Mouse (Mus musculus) frontal cortex, adult 2 months (tissue): Measurements from ENCODE around the gene Ispd. TPM values are rescaled to one million over a fixed set of nuclear protein-coding genes. Genes with fewer than 3 reads are reported as not detected.
A peak's percentile ranks its signal among the peaks of the same experiment; 100 is the strongest.

Source experiments
- DNase-seq, 2 experiments: peaks; one replicate each; pipeline ENCODE4 v3.0.0; 2022; ENCODE audit warnings: low spot score in 1 of 2; ENCODE audit errors: extremely low spot score in 1 of 2
- polyA plus RNA-seq: library from polyadenylated mRNA; depleted of rRNA; stranded (reverse); fragments of >200 nt; gene quantifications from 2 replicates; pipeline ENCODE4 v1.2.3, GENCODE M21; 2012; rRNA removed

Ispd gene
- 5.7 and 6.0 TPM in 2 replicates for polyA plus RNA-seq

DNA sequence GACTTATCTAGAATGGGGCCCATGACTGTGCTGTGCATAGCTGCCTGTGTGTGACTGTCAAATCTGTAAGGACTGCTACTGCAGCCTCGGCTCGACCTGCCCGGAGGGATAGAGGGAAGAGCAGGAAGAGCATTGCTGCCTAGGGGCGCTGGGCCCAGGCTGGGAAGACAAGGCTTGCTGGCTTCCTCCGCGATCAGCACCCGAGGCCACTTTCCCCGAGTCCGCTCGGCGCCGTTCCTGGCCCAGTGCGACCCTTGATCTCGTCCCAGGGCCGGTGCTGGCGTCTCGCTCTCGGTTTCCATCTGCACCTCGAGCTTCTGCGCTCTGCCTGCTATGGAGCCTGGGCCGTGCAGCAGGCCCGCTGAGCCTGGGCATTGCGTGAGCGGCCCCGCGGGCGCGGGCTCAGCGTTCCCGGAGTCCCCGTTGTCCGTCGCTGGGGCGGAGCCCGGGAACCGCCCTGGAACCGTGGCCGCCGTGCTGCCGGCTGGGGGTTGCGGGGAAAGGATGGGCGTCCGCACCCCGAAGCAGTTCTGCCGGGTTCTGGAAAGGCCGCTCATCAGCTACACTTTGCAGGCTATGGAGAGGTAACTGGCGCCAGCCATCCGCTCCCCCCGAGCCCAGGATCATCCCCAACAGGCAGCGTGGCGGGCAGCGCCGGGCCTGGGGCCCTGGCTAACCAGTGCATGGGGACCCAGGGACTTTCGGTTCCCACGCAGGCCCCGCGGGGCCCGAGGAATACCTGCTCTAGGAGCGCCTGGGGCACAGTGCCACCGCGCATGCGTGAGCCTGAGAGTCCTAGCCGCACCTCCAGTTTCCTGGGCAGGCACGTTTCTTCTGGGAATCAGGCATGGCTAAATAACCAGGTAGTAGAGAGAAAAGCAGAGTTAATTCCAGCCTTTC, at the start of gene Ispd, which contains the start of gene D630036H23Rik:
Gene Ispd (plus strand): TSS at position 10 of the 900 bp plus-strand sequence.
Gene D630036H23Rik (minus strand): TSS at position 741 of the 900 bp plus-strand sequence.
- peak; percentile 65 to 86 for DNase-seq

GRCm38 (mm10) chr12:36332676-36333075, 48.6 kb upstream of the Ispd start:
- DNase-seq = no peak

- DNase-seq = peak in 1 of 2 experiments; percentile 31
Measured at GRCm38 (mm10) chr12:36333837-36334281, 47.4 kb upstream of the Ispd start.

DNA sequence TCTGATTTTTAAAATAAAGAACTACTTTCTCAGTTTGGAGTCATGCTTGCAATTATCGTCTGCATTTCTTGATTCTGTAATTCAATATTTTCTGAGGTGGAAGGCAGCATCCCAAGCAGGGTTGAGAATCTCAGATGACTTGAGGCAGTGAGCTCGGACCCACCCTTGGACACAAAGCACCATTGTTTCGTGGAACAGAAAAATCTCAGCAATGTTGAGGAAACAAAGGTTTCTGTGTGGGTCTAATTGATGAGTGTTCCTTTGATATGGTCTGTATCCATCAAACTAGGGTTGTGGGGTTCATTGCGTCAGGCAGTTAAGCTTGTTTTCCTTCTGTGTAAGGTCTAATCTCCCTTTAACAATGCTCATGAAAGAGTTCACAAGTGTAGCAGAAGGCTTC, 37.1 kb upstream of the Ispd start:
- no peak for DNase-seq

DNA sequence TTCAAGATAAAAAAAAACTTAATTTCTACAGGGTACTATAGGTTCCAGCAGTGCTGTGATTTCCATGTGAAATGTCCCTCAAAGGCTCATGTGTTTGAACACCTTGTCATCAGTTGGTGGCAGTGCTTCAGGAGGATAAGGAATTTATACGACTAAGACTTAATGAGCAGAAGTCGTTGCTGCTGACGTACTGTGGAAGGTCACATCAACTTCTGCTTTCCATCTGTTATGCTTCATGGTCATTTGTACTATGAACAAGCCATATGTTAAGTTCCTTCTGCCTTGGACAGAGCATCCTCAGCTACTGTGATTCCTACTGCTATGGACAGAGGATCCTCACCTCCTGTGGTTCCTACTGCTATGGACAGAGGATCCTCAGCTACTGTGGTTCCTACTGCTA, 21.2 kb upstream of the Ispd start:
- no peak for DNase-seq

DNA sequence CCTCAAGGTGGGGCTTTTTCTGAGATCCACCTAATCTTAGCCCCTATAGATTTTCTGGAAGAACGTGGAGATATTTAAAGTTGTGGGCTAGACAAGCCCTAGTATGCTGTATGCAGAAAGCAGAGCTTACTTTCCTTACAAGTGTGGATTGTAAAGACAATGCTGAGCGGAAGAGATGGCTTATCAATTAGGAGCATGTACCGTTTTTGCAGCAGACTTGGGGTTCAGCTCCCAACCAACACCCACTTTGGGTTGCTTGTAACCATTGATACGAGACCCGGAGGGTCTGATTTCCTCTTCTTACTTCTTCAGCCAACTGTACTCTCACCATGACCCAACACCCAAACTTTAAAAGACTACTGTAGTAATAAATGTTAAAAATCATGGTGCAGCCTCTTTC, 20.6 kb upstream of the Ispd start:
- no peak for DNase-seq

DNA sequence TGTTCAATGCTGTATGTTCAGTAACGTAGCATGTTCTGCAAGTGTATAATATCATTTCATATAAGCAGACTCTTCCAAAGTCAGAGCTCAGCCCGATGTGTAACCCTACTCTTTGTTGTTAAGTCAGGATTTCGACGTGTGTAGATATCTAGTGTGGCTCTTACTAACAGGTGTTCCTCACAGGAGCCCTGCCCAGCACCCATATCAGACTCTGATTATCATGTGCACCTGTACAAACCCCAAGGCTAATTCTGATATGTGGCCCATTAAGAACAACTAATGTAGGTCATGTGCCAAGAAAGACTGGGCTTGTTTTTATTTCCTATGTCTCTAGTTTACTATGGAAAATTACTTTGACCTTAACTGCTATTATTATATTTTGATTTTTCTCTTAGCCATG, 17.2 kb upstream of the Ispd start:
- DNase-seq = no peak

- DNase-seq = no peak
Measured at GRCm38 (mm10) chr12:36373237-36373998, 7.8 kb upstream of the Ispd start.

- peak; percentile 14 to 29 for DNase-seq
Measured at GRCm38 (mm10) chr12:36376391-36376790, 4.9 kb upstream of the Ispd start.

- DNase-seq = no peak
Measured at GRCm38 (mm10) chr12:36380254-36380653, 996 bp upstream of the Ispd start.

- DNase-seq = no peak
Measured at GRCm38 (mm10) chr12:36380806-36381205, 444 bp upstream of the Ispd start.

DNA sequence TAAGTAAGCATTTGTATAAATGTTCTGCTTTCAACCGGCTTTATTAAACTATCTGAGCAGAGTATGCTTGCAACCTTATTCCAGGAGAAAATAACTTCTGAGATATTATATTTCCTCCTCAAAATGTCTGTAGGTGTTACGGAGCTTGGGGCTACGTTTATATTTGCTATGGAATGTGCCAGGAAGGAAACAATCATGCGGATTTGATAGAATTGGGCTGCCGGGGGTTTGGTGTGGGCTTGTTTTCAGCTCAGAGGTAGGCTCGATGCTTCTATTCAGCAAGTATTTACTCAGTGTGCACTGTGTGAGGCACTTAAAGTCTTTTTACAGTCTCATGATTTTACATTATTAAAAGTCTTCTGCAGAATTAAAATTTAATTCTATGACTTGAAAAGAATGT, 4.1 kb downstream of the Ispd start:
- DNase-seq = no peak

DNA sequence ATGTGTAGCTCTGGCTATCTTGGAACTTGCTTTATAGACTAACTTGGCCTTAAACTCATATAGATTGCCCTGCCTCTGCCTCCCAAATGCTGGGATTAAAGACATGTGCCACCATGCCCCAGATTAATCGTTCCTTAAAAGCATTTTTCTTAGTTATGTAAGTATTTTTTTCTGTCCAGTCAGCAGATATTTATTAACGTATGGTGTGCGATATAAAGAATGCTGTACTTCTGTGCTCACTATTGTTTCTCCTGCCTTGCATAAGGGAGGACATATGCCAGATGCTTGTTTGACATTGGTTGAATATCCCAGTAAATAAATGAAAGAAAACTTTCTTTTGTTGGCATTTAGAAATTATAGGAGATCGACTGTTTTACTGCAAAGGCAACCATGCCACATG, 5.7 kb downstream of the Ispd start:
- DNase-seq = no peak

- peak in 1 of 2 experiments; percentile 20 for DNase-seq
Measured at GRCm38 (mm10) chr12:36395115-36395514, 13.9 kb downstream of the Ispd start.

DNA sequence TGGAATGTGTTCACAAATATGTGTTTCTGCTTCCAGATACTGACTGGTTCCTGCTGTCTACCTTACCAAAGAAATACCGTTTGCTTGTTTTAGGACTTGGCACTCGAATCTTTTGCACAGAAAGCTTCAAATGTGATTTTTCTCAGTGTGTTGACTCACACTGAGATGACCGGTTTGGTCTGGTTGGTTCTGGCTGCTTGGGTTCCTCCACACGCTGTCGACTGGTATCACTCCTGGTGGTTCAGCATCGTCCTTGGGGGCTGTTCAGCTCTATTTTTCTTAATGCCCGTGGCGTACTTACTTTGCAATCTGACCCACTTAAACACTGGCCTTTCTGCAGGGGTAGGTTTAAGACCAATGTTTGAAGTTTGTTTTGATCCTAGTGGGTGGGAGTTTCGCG, 42.4 kb downstream of the Ispd start:
- no peak for DNase-seq

DNA sequence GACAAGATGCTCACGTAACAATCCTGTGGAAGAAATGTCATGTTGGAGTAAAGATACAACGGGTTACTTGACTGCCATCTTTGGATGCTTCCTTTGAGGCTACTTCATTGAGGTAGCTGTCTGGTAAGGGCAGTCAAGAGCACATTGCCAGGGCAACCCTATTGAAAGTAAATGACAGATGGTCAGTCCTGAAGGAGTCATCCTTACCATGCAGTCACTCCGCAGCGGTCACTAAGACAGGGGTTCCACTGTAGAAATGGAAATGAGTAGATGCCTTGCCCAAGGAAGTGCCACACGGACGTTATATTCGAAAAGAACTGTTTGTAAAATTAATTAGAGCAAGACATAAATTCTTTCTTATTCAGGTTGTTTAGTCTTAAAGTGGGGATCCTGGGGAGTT, 44.0 kb downstream of the Ispd start:
- no peak for DNase-seq

GRCm38 (mm10) chr12:36426163-36427045, 45.2 kb downstream of the Ispd start:
- DNase-seq = no peak

GRCm38 (mm10) chr12:36436956-36437355, 55.7 kb downstream of the Ispd start:
- no peak for DNase-seq

GRCm38 (mm10) chr12:36439396-36439795, 58.1 kb downstream of the Ispd start:
- no peak for DNase-seq

DNA sequence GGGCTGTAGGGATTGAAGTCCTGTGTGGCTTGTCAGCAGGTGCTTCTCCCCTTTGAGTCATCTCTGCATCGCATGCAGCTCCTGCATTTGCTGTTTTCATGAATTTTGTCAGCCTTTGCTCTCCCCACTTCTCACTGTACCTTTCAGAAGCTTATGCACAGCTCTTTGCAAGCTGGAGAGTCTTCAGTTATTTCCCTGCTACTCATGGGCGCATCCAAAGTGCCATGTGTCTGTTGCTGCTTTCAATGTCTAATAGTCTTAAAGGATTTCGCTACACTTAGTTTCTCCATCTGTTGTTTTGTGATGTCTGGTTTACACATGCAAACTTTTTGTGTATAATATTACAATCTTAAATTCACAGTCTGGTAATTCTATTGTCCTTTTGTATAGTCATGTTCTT, 74.8 kb downstream of the Ispd start:
- no peak for DNase-seq
